Mouse (Mus musculus): ENCODE data around the gene Obscn.

DNA sequence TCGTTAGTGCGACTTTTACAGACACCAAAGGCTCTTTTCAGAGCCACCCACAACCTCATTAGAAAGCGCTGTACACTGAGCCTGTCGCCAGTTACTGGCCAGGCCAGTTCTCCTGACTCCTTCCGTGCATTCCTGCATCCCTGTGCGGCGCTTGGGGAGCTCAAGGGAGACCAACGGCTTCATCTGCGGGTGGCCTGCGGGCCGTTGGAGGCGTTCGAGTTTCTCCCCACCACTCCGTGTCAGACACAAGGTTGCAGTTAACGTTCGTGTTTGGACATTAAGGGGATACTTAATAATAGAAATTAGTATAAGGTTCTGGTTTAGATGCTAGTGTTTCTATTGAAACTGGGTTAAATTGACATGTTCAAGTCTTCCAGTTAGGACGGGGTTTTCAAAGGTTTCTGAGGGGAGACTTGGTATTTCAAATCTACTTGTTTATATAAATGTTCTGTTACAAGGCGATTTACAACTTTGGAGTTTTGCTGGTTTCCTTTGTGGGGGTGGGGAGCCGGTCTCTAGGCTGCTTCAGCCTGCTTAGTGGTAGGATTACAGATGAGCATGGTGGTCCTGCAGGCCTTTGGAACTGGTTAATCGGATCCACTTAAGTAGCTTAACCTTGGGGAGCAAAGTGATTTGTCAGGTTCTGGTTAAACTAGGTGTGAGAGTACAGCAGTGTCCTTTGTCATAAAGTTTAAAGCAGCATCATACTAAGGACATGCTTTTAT, 180.9 kb downstream of the Obscn start:
- TF ChIP-seq EP300 (IDR thresholded peaks at IDR 0.05; ENCODE audit: low read length): no peak
- TF ChIP-seq CTCF (conservative IDR thresholded peaks at IDR 0.05 in 1 of 2, IDR thresholded peaks at IDR 0.05 in 1 of 2; ENCODE audit: low read depth in 2 of 2, low read length in 2 of 2): no peak
- TF ChIP-seq POLR2A (IDR thresholded peaks at IDR 0.05; ENCODE audit: low read depth, low read length): no peak; the same call in 1 of the 2 replicates
- peak; percentile 62; the same call in 1 of the 2 replicates for TF ChIP-seq CHD1 (IDR thresholded peaks at IDR 0.05; ENCODE audit: low read depth, low read length)
- no peak for TF ChIP-seq BHLHE40 (IDR thresholded peaks at IDR 0.05; ENCODE audit: low read depth, low read length)
- TF ChIP-seq MEF2A (IDR thresholded peaks at IDR 0.05; ENCODE audit: borderline replicate concordance, low read depth, low read length): no peak; the same call in 1 of the 2 replicates
